Mouse (Mus musculus): ENCODE results near the gene Eml4.

GRCm38 (mm10) chr17:83526091-83526561 lies 175.4 kb downstream of the Eml4 start:
- TF ChIP-seq TCF12 (IDR thresholded peaks at IDR 0.05; ENCODE audit: insufficient read depth, poor library complexity, severe bottlenecking) (no peak), POLR2A (IDR thresholded peaks at IDR 0.05; ENCODE audit: insufficient read length, low read depth) (no peak), USF1 (IDR thresholded peaks at IDR 0.05; ENCODE audit: low read depth) (no peak), CEBPB (IDR thresholded peaks at IDR 0.05; ENCODE audit: insufficient read depth, poor library complexity, severe bottlenecking) (no peak), E2F4 (IDR thresholded peaks at IDR 0.05; ENCODE audit: insufficient read depth) (no peak), POLR2AphosphoS2 (IDR thresholded peaks at IDR 0.05; ENCODE audit: insufficient read length, low read depth) (no peak), REST (IDR thresholded peaks at IDR 0.05; ENCODE audit: insufficient read depth, insufficient read length) (no peak), MYOG (IDR thresholded peaks at IDR 0.05; ENCODE audit: control insufficient read depth in 1 of 3, insufficient read depth in 1 of 3, insufficient read length in 2 of 3, low read depth in 2 of 3) (no peak)
